Comparison of ENCODE assay signal across 17 mouse cellular contexts in the genomic region with DNA sequence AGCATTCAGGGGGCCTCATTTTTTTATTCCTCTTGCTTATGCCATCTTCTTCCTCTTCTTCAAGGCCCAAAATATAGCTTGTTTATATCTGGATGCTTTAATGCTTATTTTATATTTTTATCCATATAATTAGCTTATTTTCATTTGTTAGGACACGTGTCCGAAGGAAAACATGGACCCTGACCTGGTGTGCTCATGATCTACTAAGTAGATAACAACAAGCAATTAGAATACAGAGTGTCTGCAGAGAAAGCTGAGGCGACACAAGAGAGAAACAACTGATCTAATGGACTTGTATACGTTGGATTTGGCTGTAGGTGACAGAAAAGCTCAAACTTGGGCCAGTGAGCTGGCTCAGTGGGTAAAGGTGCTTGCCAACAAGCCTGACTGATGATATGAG.
"Had no signal": no experiment of that assay in that cellular context is flagged by ENCODE, and none has a peak within 500 bp of the region (broad histone marks: within the 10 kb centered on the region; RNA-seq: fewer than 3 reads in every experiment).

No protein-coding gene starts in this region.

- H3K27me3 ChIP-seq: stomach, embryonic 15.5 days had no signal

- H3K27ac ChIP-seq: neural tube, embryonic 12.5 days; neural tube, embryonic 13.5 days; neural tube, embryonic 15.5 days; stomach, embryonic 15.5 days; stomach, postnatal 0 days had no signal

- H3K9ac ChIP-seq: neural tube, embryonic 12.5 days; neural tube, embryonic 13.5 days; neural tube, embryonic 15.5 days; stomach, embryonic 15.5 days had no signal

- H3K4me1 ChIP-seq: neural tube, embryonic 12.5 days; neural tube, embryonic 15.5 days; stomach, embryonic 15.5 days had no signal

- DNase-seq: retina, postnatal 1 day; right cerebral cortex, adult 18-20 months; right cerebral cortex, postnatal 14 days; right cerebral cortex, postnatal 25 days; right cerebral cortex, postnatal 4 days; spleen, adult 18-20 months; thymus, adult 18-20 months; thymus, adult 2 months; thymus, postnatal 14 days; thymus, postnatal 25 days; thymus, postnatal 36 days; thymus, postnatal 4 days had no signal

- H3K4me3 ChIP-seq: neural tube, embryonic 12.5 days; neural tube, embryonic 13.5 days; neural tube, embryonic 15.5 days; stomach, embryonic 15.5 days had no signal

- H3K36me3 ChIP-seq: neural tube, embryonic 12.5 days; neural tube, embryonic 13.5 days; neural tube, embryonic 15.5 days; stomach, embryonic 15.5 days had no signal

- H3K4me2 ChIP-seq: neural tube, embryonic 12.5 days; neural tube, embryonic 13.5 days; neural tube, embryonic 15.5 days; stomach, embryonic 15.5 days had no signal

- H3K9me3 ChIP-seq: neural tube, embryonic 12.5 days; neural tube, embryonic 13.5 days; neural tube, embryonic 15.5 days; stomach, embryonic 15.5 days had no signal
